Mouse (Mus musculus) lung, postnatal 0 days (tissue): ENCODE results near the gene Wipf2. TPM values are rescaled to one million over a fixed set of nuclear protein-coding genes. Genes with fewer than 3 reads are reported as not detected.

Experiments
- ATAC-seq: fragments of 200-750 bp; cut with Nextera tagmentation; 2 replicates; pipeline ENCODE4 v1.8.0; 2017; ENCODE audit warnings: moderate library complexity
- DNase-seq: peaks from one replicate; pipeline ENCODE4 v3.0.0-alpha.2; 2016; ENCODE audit warnings: low spot score
- H3K27ac ChIP-seq: fragments of 300-500 bp; sonication (generic); 2 replicates; pipeline ENCODE4 v1.5.1; 2014; ENCODE audit warnings: antibody characterized with exemption, mild to moderate bottlenecking, low read length, mixed read lengths
- H3K27me3 ChIP-seq: fragments of 300-500 bp; sonication (generic); replicated peaks from 2 replicates; pipeline ENCODE4 v1.6.1; 2014; ENCODE audit warnings: low read length, mixed read lengths; ENCODE audit not compliant: insufficient read depth
- H3K36me3 ChIP-seq: fragments of 300-500 bp; sonication (generic); 2 replicates; pipeline ENCODE4 v1.6.1; 2014; ENCODE audit warnings: low read length, mixed read lengths; ENCODE audit not compliant: insufficient read depth
- H3K4me1 ChIP-seq: fragments of 300-500 bp; sonication (generic); 2 replicates; pipeline ENCODE4 v1.6.1; 2014; ENCODE audit warnings: antibody characterized with exemption, low read depth, low read length, mixed read lengths; ENCODE audit not compliant: insufficient read depth
- H3K4me2 ChIP-seq: fragments of 300-500 bp; sonication (generic); replicated peaks from 2 replicates; pipeline ENCODE4 v1.6.1; 2014; ENCODE audit warnings: low read depth, mild to moderate bottlenecking, low read length, moderate library complexity, mixed read lengths
- H3K4me3 ChIP-seq: fragments of 300-500 bp; sonication (generic); 2 replicates; pipeline ENCODE4 v1.5.1; 2014; ENCODE audit warnings: low read depth, low read length
- H3K9ac ChIP-seq: fragments of 300-500 bp; sonication (generic); replicated peaks from 2 replicates; pipeline ENCODE4 v1.6.1; 2014; ENCODE audit warnings: low read depth, mild to moderate bottlenecking
- H3K9me3 ChIP-seq: fragments of 300-500 bp; sonication (generic); 2 replicates; pipeline ENCODE4 v1.6.1; 2016; ENCODE audit warnings: low read length, mixed read lengths
- CTCF ChIP-seq: IDR thresholded peaks from 2 replicates; pipeline ENCODE4 v1.5.1; 2016; ENCODE audit warnings: antibody characterized with exemption, mild to moderate bottlenecking
- EP300 ChIP-seq: IDR thresholded peaks from 2 replicates; pipeline ENCODE4 v1.6.1; 2016; ENCODE audit warnings: antibody characterized with exemption, mild to moderate bottlenecking, control low read depth
- WGBS: fragments of 180-500 bp; shearing (Covaris S2); extraction: QIAGEN DNeasy Blood & Tissue Kit; methylation state at CpG from one replicate; pipeline ENCODE4 v1.1.7; 2014; 5-methylcytosine and 5-hydroxymethylcytosine counted together
- polyA plus RNA-seq: library from polyadenylated mRNA; unstranded; fragments of >200 nt; fragmentation: Nextera tagmentation; extraction: Ambion mirVana; gene quantifications from 2 replicates; pipeline ENCODE4 v1.2.1, GENCODE M21; 2015

The Wipf2 gene
- polyA plus RNA-seq, 1 experiment from 2014 or later, result 4.0 TPM

- DNase-seq (peak; percentile 78), ATAC-seq (peak; percentile 59)
- Histone ChIP-seq H3K4me1 (peaks cover 3% of the 10 kb centered on the region; the same call in 1 of the 2 replicates), H3K36me3 (peaks cover 6% of the 10 kb centered on the region), H3K9me3 (no peaks in the 10 kb centered on the region), H3K27me3 (no peaks in the 10 kb centered on the region), H3K27ac (peak overlapping the region; percentile 91), H3K4me2 (peak overlapping the region; percentile 69), H3K4me3 (peak overlapping the region; percentile 73), H3K9ac (peak overlapping the region; percentile 48)
- TF ChIP-seq CTCF, result no peak
- no peak for TF ChIP-seq EP300
- under 1% methylated on average over 34 of the region's 39 CpGs for WGBS
These were observed 452 bp downstream of the Wipf2 start for GRCm38 (mm10) chr11:98863751-98864429.

GRCm38 (mm10) chr11:98867293-98867692 lies 3.9 kb downstream of the Wipf2 start:
- no peak for ATAC-seq
- Histone ChIP-seq H3K9me3 (no peaks in the 10 kb centered on the region), H3K4me2 (no peak overlapping the region), H3K4me3 (no peak overlapping the region), H3K4me1 (peaks cover 3% of the 10 kb centered on the region; the same call in 1 of the 2 replicates), H3K27me3 (no peaks in the 10 kb centered on the region), H3K9ac (no peak overlapping the region), H3K36me3 (peaks cover 6% of the 10 kb centered on the region), H3K27ac (no peak overlapping the region)
- WGBS, result 88% methylated on average over 12 of the region's 12 CpGs
- no peak for TF ChIP-seq EP300
- TF ChIP-seq CTCF, result no peak
- DNase-seq, result no peak

DNA sequence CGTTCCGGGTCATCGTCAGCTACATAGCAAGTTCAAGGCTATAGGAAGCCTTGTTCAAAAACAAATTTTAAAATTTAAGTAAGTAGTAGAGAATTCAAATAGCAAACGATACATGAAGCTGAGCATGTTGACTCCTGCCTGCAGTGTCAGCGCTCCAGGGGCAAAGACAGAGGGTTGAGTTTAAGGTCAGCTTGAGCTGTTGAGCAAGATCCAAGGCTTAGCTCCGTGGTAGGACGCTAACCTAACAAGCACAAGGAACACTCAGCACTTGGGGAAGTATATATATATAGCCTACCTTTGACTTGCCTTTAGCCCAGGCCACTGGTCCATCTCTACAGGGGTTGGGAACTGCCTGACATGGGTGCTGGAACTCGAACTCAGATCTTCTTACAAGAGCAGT lies 6.5 kb downstream of the Wipf2 start:
- no peak for DNase-seq
- H3K36me3 ChIP-seq, result peaks cover 6% of the 10 kb centered on the region
- H3K27ac ChIP-seq, result 0 out of 2 replicates have a peak overlapping the region, but pooled peaks have one; percentile 47
- H3K9me3 ChIP-seq, result no peaks in the 10 kb centered on the region
- H3K4me3 ChIP-seq, result no peak overlapping the region
- TF ChIP-seq CTCF, result no peak
- ATAC-seq, result no peak
- H3K4me1 ChIP-seq, result no peaks in the 10 kb centered on the region; the same call in 1 of the 2 replicates
- H3K9ac ChIP-seq, result no peak overlapping the region
- no peak overlapping the region for H3K4me2 ChIP-seq
- no peaks in the 10 kb centered on the region for H3K27me3 ChIP-seq
- 84% methylated on average over 8 of the region's 8 CpGs for WGBS

GRCm38 (mm10) chr11:98870791-98871190 lies 7.4 kb downstream of the Wipf2 start:
- H3K9ac ChIP-seq, result no peak overlapping the region

GRCm38 (mm10) chr11:98871416-98871815 lies 8.0 kb downstream of the Wipf2 start:
- no peak overlapping the region for H3K9ac ChIP-seq

More at GRCm38 (mm10) chr11:98870791-98871190, 7.4 kb downstream of the Wipf2 start:
- TF ChIP-seq EP300 (no peak), CTCF (no peak)
- Histone ChIP-seq H3K4me1 (no peaks in the 10 kb centered on the region; the same call in 1 of the 2 replicates), H3K27ac (peak overlapping the region; percentile 69), H3K36me3 (peaks cover 6% of the 10 kb centered on the region), H3K4me3 (no peak overlapping the region), H3K9me3 (no peaks in the 10 kb centered on the region), H3K27me3 (no peaks in the 10 kb centered on the region), H3K4me2 (no peak overlapping the region)
- peak; percentile 84 for DNase-seq
- WGBS, result 62% methylated on average over 5 of the region's 5 CpGs
- peak; percentile 69 for ATAC-seq

GRCm38 (mm10) chr11:98872040-98872439 lies 8.6 kb downstream of the Wipf2 start:
- Histone ChIP-seq H3K4me2 (no peak overlapping the region), H3K9ac (no peak overlapping the region), H3K36me3 (peaks cover 6% of the 10 kb centered on the region), H3K4me3 (no peak overlapping the region), H3K4me1 (no peaks in the 10 kb centered on the region; the same call in 1 of the 2 replicates), H3K27me3 (no peaks in the 10 kb centered on the region), H3K9me3 (no peaks in the 10 kb centered on the region), H3K27ac (peak overlapping the region; percentile 23)
- WGBS, result 54% methylated on average over 4 of the region's 4 CpGs
- DNase-seq (peak; percentile 62), ATAC-seq (peak; percentile 7; the same call in 1 of the 2 replicates)
- TF ChIP-seq CTCF, result no peak
- no peak for TF ChIP-seq EP300

More at GRCm38 (mm10) chr11:98871416-98871815, 8.0 kb downstream of the Wipf2 start:
- Histone ChIP-seq H3K4me1 (no peaks in the 10 kb centered on the region; the same call in 1 of the 2 replicates), H3K27me3 (no peaks in the 10 kb centered on the region), H3K27ac (peak overlapping the region; percentile 69), H3K4me3 (no peak overlapping the region), H3K36me3 (peaks cover 6% of the 10 kb centered on the region), H3K9me3 (no peaks in the 10 kb centered on the region), H3K4me2 (no peak overlapping the region)
- DNase-seq (no peak), ATAC-seq (no peak)
- 67% methylated on average over 4 of the region's 4 CpGs for WGBS
- TF ChIP-seq EP300 (no peak), CTCF (no peak)
